Mouse (Mus musculus) heart, embryonic 11.5 days (tissue): ENCODE measurements around the gene Gm28036. TPM values are rescaled to one million over a fixed set of nuclear protein-coding genes. Genes with fewer than 3 reads are reported as not detected.
"Not testable (repeated sequence)": the region's sequence is repeated elsewhere in the genome, so short reads cannot be mapped to it uniquely, and the experiment has no call there.

ENCODE experiments used
- ATAC-seq: fragments of 200-750 bp; cut with Nextera tagmentation; replicated peaks from 2 replicates; pipeline ENCODE4 v1.8.0; 2017; ENCODE audit warnings: moderate library complexity; ENCODE audit not compliant: insufficient number of reproducible peaks, low FRiP score, low TSS enrichment
- H3K27ac ChIP-seq: fragments of 300-500 bp; sonication (generic); 2 replicates; pipeline ENCODE4 v1.5.1; 2014; ENCODE audit warnings: mild to moderate bottlenecking, low read depth, low read length
- H3K27me3 ChIP-seq: fragments of 300-500 bp; sonication (generic); 2 replicates; pipeline ENCODE4 v1.6.1; 2014; ENCODE audit warnings: mild to moderate bottlenecking, low read length, mixed read lengths; ENCODE audit not compliant: control insufficient read depth, insufficient read depth
- H3K36me3 ChIP-seq: fragments of 300-500 bp; sonication (generic); 2 replicates; pipeline ENCODE4 v1.6.1; 2014; ENCODE audit warnings: mild to moderate bottlenecking, low read length, moderate library complexity, mixed read lengths; ENCODE audit not compliant: control insufficient read depth, insufficient read depth
- H3K4me1 ChIP-seq: fragments of 300-500 bp; sonication (generic); 2 replicates; pipeline ENCODE4 v1.6.1; 2014; ENCODE audit warnings: low read length; ENCODE audit not compliant: control insufficient read depth, insufficient read depth
- H3K4me2 ChIP-seq: fragments of 300-500 bp; sonication (generic); 2 replicates; pipeline ENCODE4 v1.6.1; 2014; ENCODE audit warnings: mild to moderate bottlenecking, moderate library complexity
- H3K4me3 ChIP-seq: fragments of 300-500 bp; sonication (generic); 2 replicates; pipeline ENCODE4 v1.5.1; 2014; ENCODE audit warnings: low read depth, low read length
- H3K9ac ChIP-seq: fragments of 300-500 bp; sonication (generic); 2 replicates; pipeline ENCODE4 v1.6.1; 2014; ENCODE audit warnings: mild to moderate bottlenecking, low read depth, low read length, moderate library complexity
- H3K9me3 ChIP-seq: fragments of 300-500 bp; sonication (generic); replicated peaks from 2 replicates; pipeline ENCODE4 v1.6.1; 2016; ENCODE audit warnings: low read length; ENCODE audit not compliant: control insufficient read depth
- WGBS: fragments of 180-500 bp; shearing (Covaris S2); extraction: QIAGEN DNeasy Blood & Tissue Kit; methylation state at CpG from one replicate; pipeline ENCODE4 v1.1.7; 2014; ENCODE audit not compliant: insufficient replicate concordance; 5-methylcytosine and 5-hydroxymethylcytosine counted together
- polyA plus RNA-seq: library from polyadenylated mRNA; unstranded; fragments of >200 nt; fragmentation: Nextera tagmentation; extraction: Ambion mirVana; gene quantifications from 2 replicates; pipeline ENCODE4 v1.2.1, GENCODE M21; 2014

The Gm28036 gene
- polyA plus RNA-seq, 1 experiment from 2014 or later: 14.1 TPM

DNA sequence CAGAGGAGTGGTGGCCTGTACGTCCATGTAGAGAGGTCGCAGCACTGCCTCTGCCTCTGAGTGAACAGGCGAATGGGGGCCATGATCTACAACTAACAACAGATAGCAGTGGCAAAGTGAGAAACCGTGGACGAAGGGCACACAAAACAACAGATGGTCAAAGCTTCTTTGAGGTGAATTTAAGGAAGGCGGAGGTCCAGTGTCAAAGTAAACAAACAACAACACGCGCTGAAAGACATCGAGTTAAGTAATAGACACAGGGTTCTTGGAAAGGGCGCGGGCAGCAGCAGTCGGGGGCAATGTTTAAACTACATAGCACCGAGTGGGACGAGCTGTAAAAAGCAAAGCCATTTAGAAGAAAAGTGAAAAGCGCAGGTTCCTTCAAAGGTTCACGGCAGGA, 16.5 kb upstream of the Gm28036 start:
- peaks cover 7% of the 10 kb centered on the region for H3K36me3 ChIP-seq
- WGBS: under 1% methylated on average over 16 of the region's 16 CpGs
- peaks cover 5% of the 10 kb centered on the region for H3K4me1 ChIP-seq
- peak overlapping the region; percentile 90 for H3K4me2 ChIP-seq
- H3K9me3 ChIP-seq: no peaks in the 10 kb centered on the region
- ATAC-seq: 0 out of 2 replicates have a peak, but pooled peaks have one; percentile 4
- peak overlapping the region; percentile 74 for H3K9ac ChIP-seq
- no peaks in the 10 kb centered on the region for H3K27me3 ChIP-seq
- H3K4me3 ChIP-seq: peak overlapping the region; percentile 60
- H3K27ac ChIP-seq: peak overlapping the region; percentile 84

DNA sequence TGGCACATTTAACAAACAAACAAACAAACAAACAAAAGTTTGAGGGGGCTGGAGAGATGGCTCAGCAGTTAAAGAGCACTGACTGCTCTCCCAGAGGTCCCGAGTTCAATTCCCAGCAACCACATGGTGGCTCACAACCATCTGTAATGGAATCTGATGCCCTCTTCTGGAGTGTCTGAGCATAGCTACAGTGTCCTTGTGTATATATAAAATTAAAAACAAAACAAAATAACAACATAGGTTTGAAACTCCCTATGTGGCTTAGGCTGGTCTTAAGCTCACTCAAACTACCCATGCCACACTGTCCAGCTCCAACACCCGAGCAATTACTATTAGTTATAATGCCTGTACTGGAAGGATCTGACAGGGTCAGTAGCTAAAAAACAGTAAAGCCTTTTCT, 15.9 kb upstream of the Gm28036 start:
- H3K4me3 ChIP-seq: peak overlapping the region; percentile 60
- H3K4me2 ChIP-seq: peak overlapping the region; percentile 90
- peaks cover 5% of the 10 kb centered on the region for H3K4me1 ChIP-seq
- H3K36me3 ChIP-seq: peaks cover 3% of the 10 kb centered on the region
- H3K27me3 ChIP-seq: no peaks in the 10 kb centered on the region
- H3K27ac ChIP-seq: no peak overlapping the region
- no peaks in the 10 kb centered on the region for H3K9me3 ChIP-seq
- H3K9ac ChIP-seq: peak overlapping the region; percentile 74; the same call in 1 of the 2 replicates
- 79% methylated on average over 2 of the region's 2 CpGs for whole genome bisulfite sequencing
- ATAC-seq: no peak

DNA sequence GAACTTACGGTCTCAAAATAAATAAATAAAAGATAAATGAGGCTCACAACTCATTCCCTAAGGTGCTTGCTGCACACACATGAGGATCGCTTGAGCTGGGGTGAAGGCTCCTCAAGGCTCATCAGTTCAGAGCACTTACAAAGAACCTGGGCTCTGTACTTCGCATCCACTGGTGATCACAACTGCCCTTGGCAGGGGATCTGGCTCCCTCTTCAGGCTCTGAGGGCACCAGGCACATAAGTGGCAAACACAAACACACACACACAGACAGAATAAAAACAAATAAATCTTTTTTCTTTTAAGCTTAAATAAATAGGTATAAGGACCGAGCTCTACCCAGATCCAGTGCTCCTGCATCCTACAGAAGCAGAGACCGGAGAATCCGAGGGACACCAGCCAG, 8.8 kb upstream of the Gm28036 start:
- H3K9me3 ChIP-seq: no peaks in the 10 kb centered on the region
- H3K27ac ChIP-seq: no peak overlapping the region
- ATAC-seq: no peak
- no peak overlapping the region for H3K9ac ChIP-seq
- H3K36me3 ChIP-seq: no peaks in the 10 kb centered on the region
- 80% methylated on average over 6 of the region's 6 CpGs for WGBS
- H3K4me3 ChIP-seq: no peak overlapping the region
- no peak overlapping the region for H3K4me2 ChIP-seq
- H3K27me3 ChIP-seq: no peaks in the 10 kb centered on the region
- H3K4me1 ChIP-seq: no peaks in the 10 kb centered on the region

DNA sequence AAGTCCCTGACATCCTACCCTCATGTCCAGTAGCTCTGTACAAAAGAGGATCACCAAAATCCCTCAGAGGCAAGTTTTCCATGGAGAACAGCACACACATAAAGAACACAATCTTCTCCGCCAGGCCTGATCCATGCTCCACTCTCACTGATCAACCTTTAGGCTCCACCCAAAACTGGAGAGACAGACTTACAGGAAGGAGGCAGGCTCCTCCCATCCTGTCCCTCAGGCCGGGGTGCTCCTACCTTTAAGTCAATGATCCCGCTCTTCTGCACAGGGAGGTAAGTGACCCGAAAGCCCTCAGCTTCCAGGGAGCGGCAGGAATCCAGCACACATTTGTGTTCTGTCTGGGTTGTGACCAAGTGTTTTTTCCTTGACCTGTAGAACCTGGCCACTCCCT, 7.3 kb upstream of the Gm28036 start:
- H3K27ac ChIP-seq: no peak overlapping the region
- no peak for ATAC-seq
- no peaks in the 10 kb centered on the region for H3K4me1 ChIP-seq
- no peaks in the 10 kb centered on the region; the same call in 1 of the 2 replicates for H3K36me3 ChIP-seq
- WGBS: 83% methylated on average over 5 of the region's 5 CpGs
- no peaks in the 10 kb centered on the region for H3K9me3 ChIP-seq
- H3K4me2 ChIP-seq: no peak overlapping the region
- no peaks in the 10 kb centered on the region for H3K27me3 ChIP-seq
- H3K4me3 ChIP-seq: no peak overlapping the region
- H3K9ac ChIP-seq: no peak overlapping the region

DNA sequence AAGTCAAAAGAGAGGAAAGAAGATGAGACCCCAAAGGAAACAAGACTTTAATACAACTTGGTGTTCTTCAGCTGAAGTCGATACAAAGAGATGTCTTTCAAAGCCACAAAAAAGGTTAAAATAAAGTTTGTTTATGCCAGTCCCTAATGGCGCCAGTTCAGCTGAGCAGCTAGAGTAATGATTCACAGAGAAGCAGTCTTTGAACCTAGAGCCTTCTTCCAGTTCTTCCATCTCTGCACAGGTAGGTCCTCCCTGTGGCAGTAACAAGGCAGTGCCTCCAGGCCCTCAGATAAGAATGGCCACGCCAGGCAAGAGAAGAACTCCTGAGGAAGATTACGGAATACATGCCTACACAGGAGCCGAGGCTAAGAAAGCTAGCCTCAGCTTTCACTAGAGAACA, 3.2 kb downstream of the Gm28036 start:
- ATAC-seq: no peak
- H3K27me3 ChIP-seq: no peaks in the 10 kb centered on the region

DNA sequence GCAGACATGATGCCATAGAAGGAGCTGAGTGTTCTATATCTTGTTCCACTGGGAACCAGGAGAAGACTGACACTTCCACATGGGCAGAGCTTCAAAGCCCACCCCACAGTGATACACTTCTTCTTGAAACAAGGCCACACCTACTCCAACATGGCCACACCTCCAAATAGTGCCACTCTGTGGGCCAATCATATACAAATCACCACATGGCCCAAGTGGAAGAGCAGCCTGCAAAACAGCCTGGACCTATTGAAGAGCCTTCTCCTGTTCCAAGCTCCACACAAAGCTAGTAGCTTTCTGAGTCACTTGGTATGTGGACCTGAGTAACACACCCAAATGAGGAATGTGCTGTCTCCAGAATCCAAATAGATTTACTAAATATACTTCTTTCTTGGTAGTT, 7.3 kb downstream of the Gm28036 start:
- H3K9me3 ChIP-seq: no peaks in the 10 kb centered on the region
- no peak overlapping the region for H3K4me3 ChIP-seq
- H3K27me3 ChIP-seq: no peaks in the 10 kb centered on the region
- ATAC-seq: no peak
- no peak overlapping the region for H3K27ac ChIP-seq
- no peak overlapping the region for H3K4me2 ChIP-seq
- H3K36me3 ChIP-seq: 0 out of 2 replicates have a peak, but pooled peaks cover 2% of the 10 kb centered on the region
- no peak overlapping the region for H3K9ac ChIP-seq
- H3K4me1 ChIP-seq: no peaks in the 10 kb centered on the region

More for the DNA sequence above, 3.2 kb downstream of the Gm28036 start:
- H3K36me3 ChIP-seq: peaks cover 6% of the 10 kb centered on the region; the same call in 1 of the 2 replicates
- no peaks in the 10 kb centered on the region for H3K9me3 ChIP-seq
- H3K9ac ChIP-seq: no peak overlapping the region
- H3K4me1 ChIP-seq: no peaks in the 10 kb centered on the region
- H3K4me2 ChIP-seq: no peak overlapping the region
- 86% methylated on average over 5 of the region's 5 CpGs for WGBS
- no peak overlapping the region for H3K27ac ChIP-seq
- no peak overlapping the region for H3K4me3 ChIP-seq

DNA sequence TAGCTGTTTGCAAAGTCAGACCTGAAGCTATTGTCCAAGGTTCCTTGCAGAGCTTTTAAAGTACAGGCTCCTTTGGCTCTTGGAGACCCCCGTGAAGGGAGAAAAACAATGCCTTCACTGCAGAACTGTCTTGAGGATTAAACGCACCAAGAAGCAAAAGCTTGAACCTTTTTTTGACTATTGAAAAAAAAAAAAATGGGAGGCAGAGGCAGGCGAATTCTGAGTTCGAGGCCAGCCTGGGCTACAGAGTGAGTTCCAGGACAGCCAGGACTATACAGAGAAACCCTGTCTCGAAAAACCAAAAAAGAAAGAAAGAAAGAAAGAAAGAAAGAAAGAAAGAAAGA, 14.8 kb downstream of the Gm28036 start:
- WGBS: 24% methylated on average over 5 of the region's 5 CpGs
- H3K4me1 ChIP-seq, H3K9me3 ChIP-seq, H3K36me3 ChIP-seq, H3K27me3 ChIP-seq, ATAC-seq: not testable (repeated sequence)
- H3K4me2 ChIP-seq: peak overlapping the region; percentile 86
- peak overlapping the region; percentile 98 for H3K9ac ChIP-seq
- peak overlapping the region; percentile 98 for H3K4me3 ChIP-seq
- peak overlapping the region; percentile 92 for H3K27ac ChIP-seq

DNA sequence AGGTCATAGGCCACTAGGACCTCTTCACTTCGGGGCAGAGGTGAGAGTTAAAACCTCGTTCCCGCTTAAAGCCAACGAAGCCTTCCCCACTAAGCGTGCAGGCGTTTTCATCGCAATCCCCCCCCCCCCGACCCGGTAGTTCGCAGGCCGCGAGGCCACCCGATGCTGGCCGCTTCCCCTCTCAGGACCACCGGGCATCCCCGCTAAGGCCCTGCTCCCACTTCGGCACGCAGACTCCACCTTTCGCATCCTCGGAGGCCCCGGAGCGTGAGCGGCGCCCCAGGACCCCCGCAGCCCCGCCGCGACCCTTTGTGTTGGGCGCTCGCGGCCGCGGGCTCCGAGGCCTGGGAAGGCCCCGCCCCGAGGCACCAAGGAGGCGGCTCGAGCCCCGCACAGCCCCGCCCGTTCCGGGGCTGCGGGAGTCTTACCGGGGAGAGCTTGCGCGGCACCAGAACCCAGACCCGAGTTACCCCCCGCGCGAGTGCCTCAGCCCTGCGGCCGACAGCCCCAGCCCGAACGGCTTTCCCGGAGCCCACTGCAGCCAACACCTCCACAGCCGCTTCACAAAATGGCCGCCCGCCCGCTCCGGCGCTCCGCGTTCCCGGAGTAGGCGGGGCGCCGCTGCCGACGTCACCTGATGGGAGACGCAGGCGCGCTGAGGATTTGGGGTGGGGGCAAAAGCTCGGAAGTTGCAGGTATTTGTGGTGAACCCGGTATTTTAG, 15.4 kb downstream of the Gm28036 start, which contains the start of the genes Cpne1 and Rbm12:
Gene Cpne1 (minus strand): TSS at position 608 of the 722 bp plus-strand sequence.
Gene Rbm12 (minus strand): TSS at position 621 of the 722 bp plus-strand sequence.
- H3K4me2 ChIP-seq: peak within 1 kb of the TSS; percentile 86
- under 1% methylated on average over 71 of the region's 74 CpGs for WGBS
- H3K36me3 ChIP-seq: no peaks in the 10 kb centered on the region
- peak within 1 kb of the TSS; percentile 92 for H3K27ac ChIP-seq
- H3K4me1 ChIP-seq: peaks cover 3% of the 10 kb centered on the region; the same call in 1 of the 2 replicates
- no peaks in the 10 kb centered on the region for H3K27me3 ChIP-seq
- H3K9ac ChIP-seq: peak within 1 kb of the TSS; percentile 98
- no peaks in the 10 kb centered on the region for H3K9me3 ChIP-seq
- ATAC-seq: peak; percentile 85
- peak within 1 kb of the TSS; percentile 98 for H3K4me3 ChIP-seq
